Mouse (Mus musculus): ENCODE results near the gene Prkra.

The Prkra gene

GRCm38 (mm10) chr2:76647883-76648570 lies at the start of gene Prkra, which contains the start of gene Pjvk:
Gene Prkra, minus strand, starts transcription at chr2:76648015.
Gene Pjvk, plus strand, starts transcription at chr2:76648476.
- DNase-seq (ENCODE audit: low spot score) = peak; percentile 91

- no peak for DNase-seq (ENCODE audit: low spot score)
Observed at GRCm38 (mm10) chr2:76695290-76695689, 47.5 kb upstream of the Prkra start.

GRCm38 (mm10) chr2:76693765-76694164 lies 46.0 kb upstream of the Prkra start:
- no peak for DNase-seq (ENCODE audit: low spot score)

GRCm38 (mm10) chr2:76690436-76691204 lies 42.8 kb upstream of the Prkra start:
- no peak for DNase-seq (ENCODE audit: low spot score)

GRCm38 (mm10) chr2:76688162-76688561 lies 40.3 kb upstream of the Prkra start:
- DNase-seq (ENCODE audit: low spot score) = no peak

- no peak for DNase-seq (ENCODE audit: low spot score)
Observed at GRCm38 (mm10) chr2:76687608-76688007, 39.8 kb upstream of the Prkra start.

GRCm38 (mm10) chr2:76686986-76687385 lies 39.2 kb upstream of the Prkra start:
- DNase-seq (ENCODE audit: low spot score) = no peak

- DNase-seq (ENCODE audit: low spot score) = no peak
Observed at GRCm38 (mm10) chr2:76682301-76682700, 34.5 kb upstream of the Prkra start.

GRCm38 (mm10) chr2:76676401-76677226 lies 28.8 kb upstream of the Prkra start:
- DNase-seq (ENCODE audit: low spot score) = no peak

GRCm38 (mm10) chr2:76675949-76676348 lies 28.1 kb upstream of the Prkra start:
- DNase-seq (ENCODE audit: low spot score) = no peak

- DNase-seq (ENCODE audit: low spot score) = peak; percentile 47
Observed at GRCm38 (mm10) chr2:76675451-76675850, 27.6 kb upstream of the Prkra start.

GRCm38 (mm10) chr2:76674725-76675427 lies 27.1 kb upstream of the Prkra start, which contains the start of gene Plekha3:
Gene Plekha3, plus strand, starts transcription at chr2:76675281.
- peak; percentile 81 for DNase-seq (ENCODE audit: low spot score)

- DNase-seq (ENCODE audit: low spot score) = peak; percentile 72
Observed at GRCm38 (mm10) chr2:76673472-76674081, 25.8 kb upstream of the Prkra start.

GRCm38 (mm10) chr2:76672966-76673392 lies 25.2 kb upstream of the Prkra start, which contains the start of gene Fkbp7:
Gene Fkbp7, minus strand, starts transcription at chr2:76673116.
- peak; percentile 91 for DNase-seq (ENCODE audit: low spot score)

- DNase-seq (ENCODE audit: low spot score) = no peak
Observed at GRCm38 (mm10) chr2:76672134-76672745, 24.4 kb upstream of the Prkra start.

- DNase-seq (ENCODE audit: low spot score) = no peak
Observed at GRCm38 (mm10) chr2:76671641-76672040, 23.8 kb upstream of the Prkra start.

- DNase-seq (ENCODE audit: low spot score) = no peak
Observed at GRCm38 (mm10) chr2:76667200-76667599, 19.4 kb upstream of the Prkra start.

- no peak for DNase-seq (ENCODE audit: low spot score)
Observed at GRCm38 (mm10) chr2:76665531-76665930, 17.7 kb upstream of the Prkra start.

- DNase-seq (ENCODE audit: low spot score) = no peak
Observed at GRCm38 (mm10) chr2:76659419-76659818, 11.6 kb upstream of the Prkra start.

- DNase-seq (ENCODE audit: low spot score) = no peak
Observed at GRCm38 (mm10) chr2:76658551-76658950, 10.7 kb upstream of the Prkra start.

- peak; percentile 42 for DNase-seq (ENCODE audit: low spot score)
Observed at GRCm38 (mm10) chr2:76655982-76656381, 8.2 kb upstream of the Prkra start.
